Mouse (Mus musculus) gastrocnemius, postnatal 10 days (tissue): ENCODE measurements around the gene Rnf38. TPM values are rescaled to one million over a fixed set of nuclear protein-coding genes. Genes with fewer than 3 reads are reported as not detected.

Experiments used
- microRNA-seq, 2 experiments: library from miRNA; unstranded; fragments of <30 nt; microRNA quantifications; one replicate each; pipeline ENCODE4 v1.2.0; 2021
- total RNA-seq, 2 experiments: library from RNA; stranded (reverse); gene quantifications; 2 replicates each; pipeline ENCODE4 v1.2.3; 2021

The Rnf38 gene
- total RNA-seq, 2 experiments from 2014 or later, result 18.8 to 27.7 TPM

Small RNA genes lying within 50 kb of the gene (microRNA-seq; reads per million reads assigned to microRNA genes)
- 0 reads per million in 2 experiments for gene Mir5106

Other genes with a start within 250 kb of the Rnf38 start
- 100 to 1,000 TPM in 1 of 2 experiments, 10 to 100 TPM in 1; 94.7 to 106 TPM for gene Clta, start 229.3 kb downstream of the Rnf38 start, total RNA-seq
- gene Gne, start 149.6 kb downstream of the Rnf38 start, total RNA-seq, result 10 to 100 TPM; 17.1 to 24.3 TPM
- 1 to 10 TPM; 3.7 to 5.0 TPM for gene Melk, start 67.1 kb upstream of the Rnf38 start, total RNA-seq